Mouse (Mus musculus): Measurements from ENCODE around the gene Slc24a3. TPM values are rescaled to one million over a fixed set of nuclear protein-coding genes. Genes with fewer than 3 reads are reported as not detected.

Slc24a3 gene
- total RNA-seq, 2 experiments from 2014 or later = 2.5 to 2.8 TPM

GRCm38 (mm10) chr2:145591881-145592280 lies 424.3 kb downstream of the Slc24a3 start:
- intact Hi-C loops (cut with DNase I) = no loop called here
- DNase-seq (ENCODE audit: low spot score) = no peak

GRCm38 (mm10) chr2:145593649-145594347 lies 426.2 kb downstream of the Slc24a3 start:
- intact Hi-C loops (cut with DNase I) = no loop called here
- no peak for DNase-seq (ENCODE audit: low spot score)

DNA sequence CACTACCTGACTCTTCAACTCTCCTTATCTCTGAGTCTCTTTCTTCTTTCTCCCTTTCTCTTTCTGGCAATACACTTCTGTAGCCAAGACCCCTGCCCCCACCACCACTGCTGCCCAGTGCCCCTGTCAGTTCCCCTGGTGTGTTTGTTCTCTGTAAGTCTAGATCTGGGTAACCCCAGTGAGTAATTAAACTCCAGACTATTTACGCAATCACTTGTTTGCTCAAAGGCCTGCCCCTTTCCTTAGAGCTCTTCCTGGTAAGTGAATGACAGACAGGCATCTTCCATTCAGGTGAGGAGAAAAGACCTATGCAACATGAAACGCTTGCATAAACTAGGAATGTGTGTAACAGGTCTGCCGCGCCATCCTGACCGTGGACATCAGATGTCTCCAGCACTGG lies 430.3 kb downstream of the Slc24a3 start:
- no peak for DNase-seq (ENCODE audit: low spot score)
- intact Hi-C loops (cut with DNase I) = no loop called here

DNA sequence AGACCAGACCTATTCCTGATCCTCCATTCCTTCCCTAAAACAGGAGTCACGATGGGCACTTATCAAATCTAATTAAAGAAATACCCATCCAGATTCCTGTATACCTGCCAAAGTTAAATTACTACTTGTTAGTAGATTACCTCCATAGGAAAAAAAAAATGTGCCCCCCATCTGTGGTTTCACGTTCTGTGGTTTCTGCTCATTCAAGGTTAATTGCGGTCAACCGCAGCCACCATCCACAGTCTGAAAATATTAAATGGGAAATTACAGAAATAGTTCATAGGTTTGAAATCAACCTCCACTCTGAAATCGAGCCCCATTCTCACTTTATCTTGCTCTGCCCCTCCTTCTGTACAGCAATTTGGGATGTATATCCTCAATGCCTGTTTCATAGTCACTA lies 440.3 kb downstream of the Slc24a3 start:
- DNase-seq (ENCODE audit: low spot score) = no peak
- intact Hi-C loops (cut with DNase I) = no loop called here

GRCm38 (mm10) chr2:145610796-145611705 lies 443.5 kb downstream of the Slc24a3 start:
- intact Hi-C loops (cut with DNase I) = no loop called here
- no peak for DNase-seq (ENCODE audit: low spot score)

DNA sequence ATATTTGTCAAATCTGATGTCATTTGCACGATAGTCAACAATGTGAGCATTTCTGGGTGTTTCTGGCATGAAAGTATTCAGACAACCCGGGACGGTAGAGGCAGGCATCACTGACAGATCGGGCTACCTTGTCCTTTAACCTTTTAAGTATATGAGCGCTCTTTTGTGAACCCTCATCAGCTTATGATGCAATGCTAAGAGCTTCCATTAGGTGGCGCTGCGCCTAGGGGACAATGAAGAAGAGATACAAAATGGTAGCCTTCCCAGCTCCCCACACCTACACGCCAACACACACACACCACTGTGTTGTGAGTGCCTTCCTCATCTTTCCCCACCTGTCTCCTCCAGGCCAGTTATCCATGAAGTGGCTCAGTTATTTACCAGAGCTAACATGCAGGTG lies 445.4 kb downstream of the Slc24a3 start:
- no peak for DNase-seq (ENCODE audit: low spot score)
- intact Hi-C loops (cut with DNase I) = no loop called here

GRCm38 (mm10) chr2:145613705-145614104 lies 446.2 kb downstream of the Slc24a3 start:
- DNase-seq (ENCODE audit: low spot score) = no peak
- intact Hi-C loops (cut with DNase I) = no loop called here

DNA sequence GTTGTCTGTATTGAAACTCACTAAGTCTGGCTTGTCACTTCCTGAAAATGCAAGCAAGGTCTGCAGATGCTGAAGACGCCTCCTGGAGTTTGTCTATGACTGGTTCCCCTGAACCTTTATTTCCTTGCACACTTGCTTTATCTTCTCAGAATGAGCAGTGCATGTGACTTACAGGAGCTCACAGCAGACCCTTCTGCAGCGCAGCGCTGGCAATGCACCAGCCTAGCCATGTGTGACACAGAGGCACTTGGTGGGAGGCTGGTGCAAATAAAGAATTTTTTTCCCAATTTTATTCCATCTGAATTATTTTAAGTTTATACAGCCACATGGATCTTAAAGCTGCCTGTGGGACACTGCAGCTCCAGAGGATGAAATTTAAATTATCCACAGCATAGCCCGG lies 452.1 kb downstream of the Slc24a3 start:
- DNase-seq (ENCODE audit: low spot score) = no peak
- intact Hi-C loops (cut with DNase I) = no loop called here

DNA sequence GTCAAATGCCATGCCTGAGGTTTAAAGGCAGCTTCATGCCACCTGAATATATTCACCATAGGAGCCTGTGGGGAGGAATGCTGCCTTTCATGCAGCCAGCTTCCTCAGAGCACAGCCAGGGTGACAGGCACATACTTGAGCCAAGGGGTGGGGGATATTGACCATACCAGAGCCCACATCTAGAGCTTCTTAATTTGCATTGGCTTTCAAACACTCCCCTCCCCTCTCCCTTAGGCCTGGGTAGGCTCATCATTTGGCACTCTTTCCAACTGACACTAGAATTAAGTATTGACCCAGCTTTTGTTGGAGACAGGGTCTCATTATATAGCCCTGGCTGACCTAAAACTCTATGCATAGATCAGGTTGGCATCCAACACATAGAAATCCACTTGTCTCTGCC lies 453.2 kb downstream of the Slc24a3 start:
- intact Hi-C loops (cut with DNase I) = no loop called here

GRCm38 (mm10) chr2:145621119-145621518 lies 453.6 kb downstream of the Slc24a3 start:
- intact Hi-C loops (cut with DNase I) = no loop called here
- DNase-seq (ENCODE audit: low spot score) = no peak

More for the DNA sequence above, 453.2 kb downstream of the Slc24a3 start:
- DNase-seq (ENCODE audit: low spot score) = no peak

- intact Hi-C loops (cut with DNase I) = no loop called here
- no peak for DNase-seq (ENCODE audit: low spot score)
These were observed 463.7 kb downstream of the Slc24a3 start for GRCm38 (mm10) chr2:145631123-145631798.

DNA sequence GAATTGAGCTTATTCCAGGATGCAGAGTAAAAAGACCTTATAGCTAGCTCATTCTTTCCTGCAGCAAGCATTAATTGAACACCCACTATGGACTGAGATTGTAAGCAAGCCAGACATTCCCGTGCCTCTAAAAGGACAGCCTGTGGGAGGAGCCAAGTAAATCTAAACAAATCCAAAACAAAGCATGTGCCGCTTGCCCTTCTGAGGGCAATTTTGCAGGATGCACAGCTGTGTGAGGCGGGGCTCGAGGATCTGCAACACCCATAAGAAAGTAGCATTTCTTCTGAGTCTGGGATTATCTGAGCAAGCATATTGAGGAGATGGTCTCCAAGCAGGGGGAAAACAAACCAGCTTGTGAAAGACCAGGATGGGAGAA lies 464.2 kb downstream of the Slc24a3 start:
- no peak for DNase-seq (ENCODE audit: low spot score)
- intact Hi-C loops (cut with DNase I) = no loop called here

DNA sequence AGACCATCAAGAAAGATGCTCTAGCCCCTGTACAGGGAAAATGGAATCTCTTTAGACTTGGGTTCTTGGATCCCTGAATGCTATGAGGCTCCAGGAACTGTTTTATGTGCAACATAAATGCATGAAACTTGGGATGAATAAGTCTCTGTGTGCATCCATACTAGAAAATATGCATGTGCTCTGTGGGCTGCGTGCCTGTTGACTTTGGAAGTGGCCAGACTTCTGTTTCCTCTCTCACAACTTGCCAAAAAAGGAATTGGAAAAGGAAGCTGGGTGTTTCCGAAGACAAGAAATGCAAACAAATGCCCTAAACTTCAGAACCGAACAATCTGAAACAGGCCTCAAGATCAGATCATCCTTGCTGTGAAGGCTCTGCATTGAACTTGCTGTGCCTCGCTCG lies 466.3 kb downstream of the Slc24a3 start:
- DNase-seq (ENCODE audit: low spot score) = no peak
- intact Hi-C loops (cut with DNase I) = no loop called here

- intact Hi-C loops (cut with DNase I) = no loop called here
- DNase-seq (ENCODE audit: low spot score) = no peak
These were observed 472.9 kb downstream of the Slc24a3 start for GRCm38 (mm10) chr2:145640255-145640984.

DNA sequence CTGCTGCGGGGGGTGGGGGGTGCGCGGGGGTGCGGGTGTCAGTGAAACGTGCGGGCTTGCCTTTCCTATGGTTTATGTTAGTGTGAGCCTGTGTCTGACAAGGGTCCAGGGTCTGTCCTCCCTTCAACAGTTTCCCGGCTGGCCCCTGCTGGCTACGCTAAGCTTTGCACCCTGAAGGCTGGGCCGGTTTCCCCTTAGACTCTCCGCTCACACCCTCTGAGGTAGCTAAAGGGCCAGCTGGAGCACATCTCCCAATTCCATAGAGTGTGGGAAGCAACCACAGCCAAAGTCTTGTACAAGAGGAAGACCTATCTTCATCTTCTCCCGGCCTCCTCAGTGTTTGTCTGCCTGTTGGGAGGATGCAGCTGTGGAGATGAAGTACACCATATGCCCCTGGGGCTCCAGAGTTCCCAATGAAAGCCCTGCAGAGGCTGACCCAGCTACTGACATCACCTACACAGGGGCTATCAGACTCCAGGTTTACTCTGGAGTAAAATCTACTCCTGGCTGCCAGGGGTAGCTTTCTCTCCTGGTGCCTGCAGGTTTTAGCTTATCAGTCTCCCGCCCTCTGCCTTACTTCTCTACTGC lies 487.9 kb downstream of the Slc24a3 start:
- no peak for DNase-seq (ENCODE audit: low spot score)
- intact Hi-C loops (cut with DNase I) = no loop called here

DNA sequence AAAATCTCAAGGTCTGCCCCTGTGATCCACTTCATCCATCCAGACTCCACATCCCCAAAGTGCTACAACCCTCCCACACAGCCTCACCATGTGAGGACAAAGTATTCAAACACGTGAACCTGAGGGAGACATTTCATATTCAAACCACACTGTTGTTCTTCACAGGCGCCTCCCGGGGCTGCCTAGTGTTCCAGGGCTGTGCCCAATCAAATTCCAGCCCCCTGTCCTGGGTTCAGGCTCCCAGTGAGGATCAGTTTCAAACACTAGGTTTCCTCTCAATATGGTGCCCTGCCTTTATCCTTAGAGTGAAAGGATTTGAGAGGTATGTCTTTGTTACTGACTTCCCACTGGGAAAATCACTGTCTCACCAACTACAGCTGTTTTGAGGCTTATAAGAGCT lies 488.6 kb downstream of the Slc24a3 start:
- intact Hi-C loops (cut with DNase I) = no loop called here
- no peak for DNase-seq (ENCODE audit: low spot score)

- no peak for DNase-seq (ENCODE audit: low spot score)
- intact Hi-C loops (cut with DNase I) = no loop called here
These were observed 489.2 kb downstream of the Slc24a3 start for GRCm38 (mm10) chr2:145656716-145657115.

- intact Hi-C loops (cut with DNase I) = no loop called here
- no peak for DNase-seq (ENCODE audit: low spot score)
These were observed 493.7 kb downstream of the Slc24a3 start for GRCm38 (mm10) chr2:145661242-145661641.

DNA sequence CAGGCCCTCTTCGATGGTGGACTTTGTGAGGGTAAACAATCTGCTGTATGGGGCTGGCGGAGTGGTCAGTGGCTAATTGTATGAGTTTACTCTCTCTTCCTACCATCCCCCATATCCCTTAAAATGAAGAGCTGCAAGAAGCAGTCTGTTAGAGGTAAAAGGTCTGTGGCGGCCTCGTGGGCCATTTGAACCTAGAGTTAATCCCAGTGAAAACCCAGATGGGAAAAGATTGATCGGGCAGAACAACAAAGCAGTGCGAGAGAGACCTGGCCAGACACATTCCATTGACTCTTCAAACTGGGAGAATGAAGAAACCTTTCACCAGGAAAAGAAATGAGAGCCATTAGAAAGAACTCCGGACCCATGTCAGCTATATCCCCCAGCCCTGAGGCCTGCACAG lies 496.3 kb downstream of the Slc24a3 start:
- intact Hi-C loops (cut with DNase I) = no loop called here
- no peak for DNase-seq (ENCODE audit: low spot score)

DNA sequence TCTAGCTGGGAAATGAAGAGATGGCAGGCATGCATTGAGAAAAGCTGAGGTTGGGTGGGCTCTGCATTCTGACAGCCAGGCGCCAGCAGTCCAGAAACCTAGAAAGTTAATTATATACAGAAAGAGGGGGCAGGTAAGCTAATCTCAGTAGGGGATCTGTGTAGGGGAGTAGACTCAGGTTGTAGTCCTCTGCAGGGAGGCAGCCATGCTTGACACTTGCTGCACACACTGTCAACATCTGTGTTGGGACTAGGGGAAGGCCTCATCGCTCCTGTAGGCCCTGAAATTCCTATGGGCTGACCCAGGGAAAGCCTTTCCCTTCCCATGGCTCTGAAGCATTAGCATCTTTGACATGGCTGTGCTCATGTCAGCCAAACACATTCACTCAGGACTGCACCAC lies 496.8 kb downstream of the Slc24a3 start:
- no peak for DNase-seq (ENCODE audit: low spot score)
- intact Hi-C loops (cut with DNase I) = no loop called here
